Mouse (Mus musculus): ENCODE data around the gene Nfic.

The Nfic gene

GRCm38 (mm10) chr10:81485479-81486018 is 30.1 kb upstream of the Nfic start:
- DNase-seq (ENCODE audit: low read depth, low spot score): no peak

GRCm38 (mm10) chr10:81485060-81485449 is 29.6 kb upstream of the Nfic start:
- peak; percentile 60 for DNase-seq (ENCODE audit: low read depth, low spot score)

- no peak for DNase-seq (ENCODE audit: low read depth, low spot score)
These were observed 29.1 kb upstream of the Nfic start for GRCm38 (mm10) chr10:81484441-81485059.

GRCm38 (mm10) chr10:81483983-81484382 is 28.5 kb upstream of the Nfic start:
- peak; percentile 79 for DNase-seq (ENCODE audit: low read depth, low spot score)

- peak; percentile 72 for DNase-seq (ENCODE audit: low read depth, low spot score)
These were observed 27.1 kb upstream of the Nfic start, which contains the start of gene Celf5 for GRCm38 (mm10) chr10:81482533-81482889. TSS of gene Celf5 (minus strand) at chr10:81482709.

- DNase-seq (ENCODE audit: low read depth, low spot score): no peak
These were observed 26.4 kb upstream of the Nfic start for GRCm38 (mm10) chr10:81481605-81482532.

GRCm38 (mm10) chr10:81474461-81474860 is 19.0 kb upstream of the Nfic start:
- no peak for DNase-seq (ENCODE audit: low read depth, low spot score)

GRCm38 (mm10) chr10:81473003-81473451 is 17.6 kb upstream of the Nfic start:
- peak; percentile 83 for DNase-seq (ENCODE audit: low read depth, low spot score)

- DNase-seq (ENCODE audit: low read depth, low spot score): no peak
These were observed 17.1 kb upstream of the Nfic start for GRCm38 (mm10) chr10:81472403-81473002.

GRCm38 (mm10) chr10:81470454-81470853 is 15.0 kb upstream of the Nfic start:
- DNase-seq (ENCODE audit: low read depth, low spot score): peak; percentile 77

GRCm38 (mm10) chr10:81469253-81469652 is 13.8 kb upstream of the Nfic start:
- no peak for DNase-seq (ENCODE audit: low read depth, low spot score)

GRCm38 (mm10) chr10:81467670-81468235 is 12.3 kb upstream of the Nfic start:
- DNase-seq (ENCODE audit: low read depth, low spot score): no peak

- no peak for DNase-seq (ENCODE audit: low read depth, low spot score)
These were observed 11.4 kb upstream of the Nfic start for GRCm38 (mm10) chr10:81466881-81467280.

- DNase-seq (ENCODE audit: low read depth, low spot score): no peak
These were observed 10.6 kb upstream of the Nfic start for GRCm38 (mm10) chr10:81466066-81466465.

- no peak for DNase-seq (ENCODE audit: low read depth, low spot score)
These were observed 9.8 kb upstream of the Nfic start for GRCm38 (mm10) chr10:81465265-81465645.

- peak; percentile 75 for DNase-seq (ENCODE audit: low read depth, low spot score)
These were observed 9.2 kb upstream of the Nfic start for GRCm38 (mm10) chr10:81464405-81465264.

- no peak for DNase-seq (ENCODE audit: low read depth, low spot score)
These were observed 8.1 kb upstream of the Nfic start for GRCm38 (mm10) chr10:81463531-81463930.

- no peak for DNase-seq (ENCODE audit: low read depth, low spot score)
These were observed 7.5 kb upstream of the Nfic start for GRCm38 (mm10) chr10:81462917-81463316.

- DNase-seq (ENCODE audit: low read depth, low spot score): no peak
These were observed 7.0 kb upstream of the Nfic start for GRCm38 (mm10) chr10:81462415-81462804.

GRCm38 (mm10) chr10:81461673-81462414 is 6.4 kb upstream of the Nfic start:
- peak; percentile 61 for DNase-seq (ENCODE audit: low read depth, low spot score)
